Mouse (Mus musculus): Measurements from ENCODE around the gene Tnip3. TPM values are rescaled to one million over a fixed set of nuclear protein-coding genes. Genes with fewer than 3 reads are reported as not detected.
A peak's percentile ranks its signal among the peaks of the same experiment; 100 is the strongest.

Gene Tnip3
- total and polyA plus RNA-seq, 3 experiments = 0.78 to 2.7 (median 2.0) TPM

GRCm38 (mm10) chr6:65644110-65644509 is 119.0 kb downstream of the Tnip3 start:
- no peak for DNase-seq
- Histone ChIP-seq H3K79me2 (replicated peaks; ENCODE audit: control insufficient read depth, insufficient read depth, low read length) (no peaks in the 10 kb centered on the region), H3K4me1 (ENCODE audit: control insufficient read depth, insufficient read depth, low read length) (no peaks in the 10 kb centered on the region), H3K36me3 (ENCODE audit: control insufficient read depth, insufficient read depth, low read length) (no peaks in the 10 kb centered on the region), H3K27me3 (ENCODE audit: control insufficient read depth, insufficient read depth, low read length) (no peaks in the 10 kb centered on the region), H3K9ac (ENCODE audit: low read depth, low read length) (no peak overlapping the region), H3K27ac (no peak overlapping the region), H3K4me3 (no peak overlapping the region)
- no peak for TF ChIP-seq CTCF (IDR thresholded peaks at IDR 0.05)
- TF ChIP-seq EP300 (IDR thresholded peaks at IDR 0.05; ENCODE audit: insufficient read depth, low read depth, low read length) = no peak
- no peak for TF ChIP-seq POLR2A (IDR thresholded peaks at IDR 0.05; ENCODE audit: insufficient read depth, low read depth, low read length)
- intact Hi-C loops (cut with DNase I) = no loop called here
- WGBS = 92% methylated on average over 4 of the region's 4 CpGs

- no peak overlapping the region for H3K4me3 ChIP-seq
- no peak overlapping the region for H3K9ac ChIP-seq (ENCODE audit: low read depth, low read length)
- no peak for DNase-seq
- WGBS = 75% methylated on average over 3 of the region's 3 CpGs
- H3K79me2 ChIP-seq (replicated peaks; ENCODE audit: control insufficient read depth, insufficient read depth, low read length) = no peaks in the 10 kb centered on the region
- no peaks in the 10 kb centered on the region for H3K4me1 ChIP-seq (ENCODE audit: control insufficient read depth, insufficient read depth, low read length)
- no peaks in the 10 kb centered on the region for H3K27me3 ChIP-seq (ENCODE audit: control insufficient read depth, insufficient read depth, low read length)
- TF ChIP-seq CTCF (IDR thresholded peaks at IDR 0.05) (no peak), EP300 (IDR thresholded peaks at IDR 0.05; ENCODE audit: insufficient read depth, low read depth, low read length) (no peak), POLR2A (IDR thresholded peaks at IDR 0.05; ENCODE audit: insufficient read depth, low read depth, low read length) (no peak)
- H3K36me3 ChIP-seq (ENCODE audit: control insufficient read depth, insufficient read depth, low read length) = no peaks in the 10 kb centered on the region
- intact Hi-C loops (cut with DNase I) = no loop called here
- H3K27ac ChIP-seq = no peak overlapping the region
Observed at GRCm38 (mm10) chr6:65646408-65646807, 121.3 kb downstream of the Tnip3 start.

GRCm38 (mm10) chr6:65647731-65648130 is 122.6 kb downstream of the Tnip3 start:
- Histone ChIP-seq H3K4me3 (no peak overlapping the region), H3K27ac (no peak overlapping the region), H3K79me2 (replicated peaks; ENCODE audit: control insufficient read depth, insufficient read depth, low read length) (no peaks in the 10 kb centered on the region), H3K27me3 (ENCODE audit: control insufficient read depth, insufficient read depth, low read length) (no peaks in the 10 kb centered on the region), H3K36me3 (ENCODE audit: control insufficient read depth, insufficient read depth, low read length) (no peaks in the 10 kb centered on the region), H3K4me1 (ENCODE audit: control insufficient read depth, insufficient read depth, low read length) (no peaks in the 10 kb centered on the region), H3K9ac (ENCODE audit: low read depth, low read length) (no peak overlapping the region)
- TF ChIP-seq EP300 (IDR thresholded peaks at IDR 0.05; ENCODE audit: insufficient read depth, low read depth, low read length) = no peak
- TF ChIP-seq POLR2A (IDR thresholded peaks at IDR 0.05; ENCODE audit: insufficient read depth, low read depth, low read length) = no peak
- no peak for TF ChIP-seq CTCF (IDR thresholded peaks at IDR 0.05)
- DNase-seq = no peak
- intact Hi-C loops (cut with DNase I) = no loop called here
- WGBS = 73% methylated on average over 6 of the region's 6 CpGs

- intact Hi-C loops (cut with DNase I) = loop anchor here (2.0 to 10.0 kb wide), 3 partner anchors 733 to 881 kb away; no protein-coding TSS in a partner anchor
- Histone ChIP-seq H3K27ac (no peak overlapping the region), H3K4me3 (no peak overlapping the region), H3K79me2 (replicated peaks; ENCODE audit: control insufficient read depth, insufficient read depth, low read length) (no peaks in the 10 kb centered on the region), H3K36me3 (ENCODE audit: control insufficient read depth, insufficient read depth, low read length) (no peaks in the 10 kb centered on the region), H3K9ac (ENCODE audit: low read depth, low read length) (no peak overlapping the region), H3K27me3 (ENCODE audit: control insufficient read depth, insufficient read depth, low read length) (no peaks in the 10 kb centered on the region), H3K4me1 (ENCODE audit: control insufficient read depth, insufficient read depth, low read length) (no peaks in the 10 kb centered on the region)
- WGBS = 36% methylated on average over 4 of the region's 4 CpGs
- no peak for TF ChIP-seq EP300 (IDR thresholded peaks at IDR 0.05; ENCODE audit: insufficient read depth, low read depth, low read length)
- TF ChIP-seq CTCF (IDR thresholded peaks at IDR 0.05) = peak; percentile 74
- no peak for TF ChIP-seq POLR2A (IDR thresholded peaks at IDR 0.05; ENCODE audit: insufficient read depth, low read depth, low read length)
- DNase-seq = no peak
Observed at GRCm38 (mm10) chr6:65651376-65651775, 126.3 kb downstream of the Tnip3 start.

GRCm38 (mm10) chr6:65661272-65661671 is 136.2 kb downstream of the Tnip3 start:
- Histone ChIP-seq H3K36me3 (ENCODE audit: control insufficient read depth, insufficient read depth, low read length) (no peaks in the 10 kb centered on the region), H3K27ac (no peak overlapping the region), H3K27me3 (ENCODE audit: control insufficient read depth, insufficient read depth, low read length) (no peaks in the 10 kb centered on the region), H3K4me1 (ENCODE audit: control insufficient read depth, insufficient read depth, low read length) (no peaks in the 10 kb centered on the region), H3K79me2 (replicated peaks; ENCODE audit: control insufficient read depth, insufficient read depth, low read length) (no peaks in the 10 kb centered on the region), H3K4me3 (no peak overlapping the region), H3K9ac (ENCODE audit: low read depth, low read length) (no peak overlapping the region)
- intact Hi-C loops (cut with DNase I) = no loop called here
- no peak for TF ChIP-seq POLR2A (IDR thresholded peaks at IDR 0.05; ENCODE audit: insufficient read depth, low read depth, low read length)
- 74% methylated on average over 4 of the region's 4 CpGs for WGBS
- no peak for DNase-seq

GRCm38 (mm10) chr6:65662050-65662449 is 136.9 kb downstream of the Tnip3 start:
- TF ChIP-seq EP300 (IDR thresholded peaks at IDR 0.05; ENCODE audit: insufficient read depth, low read depth, low read length) (no peak), CTCF (IDR thresholded peaks at IDR 0.05) (no peak), POLR2A (IDR thresholded peaks at IDR 0.05; ENCODE audit: insufficient read depth, low read depth, low read length) (no peak)
- H3K4me1 ChIP-seq (ENCODE audit: control insufficient read depth, insufficient read depth, low read length) = no peaks in the 10 kb centered on the region

More at GRCm38 (mm10) chr6:65662050-65662449, 136.9 kb downstream of the Tnip3 start:
- intact Hi-C loops (cut with DNase I) = no loop called here
- no peaks in the 10 kb centered on the region for H3K79me2 ChIP-seq (replicated peaks; ENCODE audit: control insufficient read depth, insufficient read depth, low read length)
- no peak for DNase-seq
- no peaks in the 10 kb centered on the region for H3K36me3 ChIP-seq (ENCODE audit: control insufficient read depth, insufficient read depth, low read length)
- WGBS = 39% methylated on average over 2 of the region's 2 CpGs
- H3K4me3 ChIP-seq = no peak overlapping the region
- H3K9ac ChIP-seq (ENCODE audit: low read depth, low read length) = no peak overlapping the region
- H3K27ac ChIP-seq = no peak overlapping the region
- no peaks in the 10 kb centered on the region for H3K27me3 ChIP-seq (ENCODE audit: control insufficient read depth, insufficient read depth, low read length)
